Mouse (Mus musculus) kidney, adult 2 months (tissue): Measurements from ENCODE around the gene Tas2r138. TPM values are rescaled to one million over a fixed set of nuclear protein-coding genes. Genes with fewer than 3 reads are reported as not detected.
"Not testable (repeated sequence)": the region's sequence is repeated elsewhere in the genome, so short reads cannot be mapped to it uniquely, and the experiment has no call there.

ENCODE experiments used
- DNase-seq: peaks from one replicate; pipeline ENCODE4 v3.0.0; 2021
- H3K27ac ChIP-seq: fragments of 200-500 bp; 2 replicates; pipeline ENCODE4 v1.5.1; 2012; ENCODE audit warnings: low read depth, low read length, control low read depth, inconsistent platforms; ENCODE audit not compliant: insufficient read depth
- H3K27me3 ChIP-seq: fragments of 200-500 bp; replicated peaks from 2 replicates; pipeline ENCODE4 v1.6.1; 2012; ENCODE audit warnings: mild to moderate bottlenecking, moderate library complexity, low read length, inconsistent platforms; ENCODE audit not compliant: control insufficient read depth, insufficient read depth
- H3K36me3 ChIP-seq: fragments of 200-500 bp; 2 replicates; pipeline ENCODE4 v1.6.1; 2012; ENCODE audit warnings: mild to moderate bottlenecking, moderate library complexity, low read length, inconsistent platforms; ENCODE audit not compliant: control insufficient read depth, insufficient read depth
- H3K4me1 ChIP-seq: fragments of 200-500 bp; 2 replicates; pipeline ENCODE4 v1.6.1; 2011; ENCODE audit warnings: low read length; ENCODE audit not compliant: control insufficient read depth, insufficient read depth
- H3K4me3 ChIP-seq: fragments of 200-500 bp; 2 replicates; pipeline ENCODE4 v1.5.1; 2011; ENCODE audit warnings: mild to moderate bottlenecking, low read depth, low read length, control low read depth; ENCODE audit not compliant: insufficient read depth
- CTCF ChIP-seq: fragments of 200-500 bp; conservative IDR thresholded peaks from 2 replicates; pipeline ENCODE4 v1.5.1; 2011; ENCODE audit warnings: low read depth, mild to moderate bottlenecking, control low read depth, low read length, moderate library complexity, mixed read lengths; ENCODE audit not compliant: insufficient read depth, insufficient read length
- POLR2A ChIP-seq: fragments of 200-500 bp; IDR thresholded peaks from one replicate; pipeline ENCODE4 v1.6.1; 2011; ENCODE audit warnings: low read depth, low read length, control low read depth
- WGBS: fragments of 180-500 bp; shearing (Covaris S2); methylation state at CpG from one replicate; pipeline ENCODE4 v1.1.7; 2018; 5-methylcytosine and 5-hydroxymethylcytosine counted together
- polyA plus RNA-seq: library from polyadenylated mRNA; depleted of rRNA; stranded (reverse); fragments of >200 nt; gene quantifications from 2 replicates; pipeline ENCODE4 v1.2.3, GENCODE M21; 2012

The Tas2r138 gene
- polyA plus RNA-seq, 1 experiment: 0.08 TPM

GRCm38 (mm10) chr6:40634640-40635071 is 21.5 kb upstream of the Tas2r138 start:
- DNase-seq: peak; percentile 85
- Histone ChIP-seq H3K4me3 (peak overlapping the region; percentile 28; the same call in 1 of the 2 replicates), H3K27me3 (no peaks in the 10 kb centered on the region), H3K27ac (peak overlapping the region; percentile 99), H3K4me1 (peaks cover 3% of the 10 kb centered on the region; the same call in 1 of the 2 replicates), H3K36me3 (no peaks in the 10 kb centered on the region)
- WGBS: 43% methylated on average over 1 of the region's 1 CpGs
- TF ChIP-seq CTCF: no peak
- no peak for TF ChIP-seq POLR2A

DNA sequence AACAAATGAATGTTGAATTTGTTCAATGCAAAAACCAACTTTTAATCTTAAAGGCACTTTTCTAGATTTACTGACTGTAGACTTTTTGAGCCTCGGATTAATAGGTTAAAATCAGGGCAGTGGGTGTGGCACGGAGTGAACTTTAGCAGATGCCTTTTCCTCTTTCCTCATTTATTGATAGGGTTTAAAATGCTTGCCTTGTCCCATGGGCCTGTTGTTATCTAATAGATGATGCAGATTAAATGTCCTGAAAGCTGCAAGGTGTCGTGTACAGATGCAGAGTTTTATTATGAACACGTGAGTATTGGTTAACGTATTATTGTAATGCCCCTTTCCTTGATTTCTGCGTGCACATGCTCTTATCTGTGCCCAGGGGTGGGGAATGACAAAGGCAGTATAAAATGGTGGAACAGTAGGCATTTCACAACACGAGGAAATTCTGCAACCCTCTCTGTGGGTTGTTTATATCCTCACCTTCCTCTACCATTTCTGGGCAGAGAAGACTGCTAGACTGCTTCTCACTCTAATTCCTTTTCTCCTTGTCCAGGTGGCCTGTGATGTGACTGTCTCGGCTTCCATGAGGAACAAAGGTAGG is 15.4 kb upstream of the Tas2r138 start, which contains the start of gene Mgam:
Gene Mgam, plus strand, starts transcription at position 426 of the 595 bp plus-strand sequence.
- 80% methylated on average over 8 of the region's 8 CpGs for WGBS
- no peak for TF ChIP-seq CTCF
- TF ChIP-seq POLR2A: no peak

GRCm38 (mm10) chr6:40626111-40626510 is 13.0 kb upstream of the Tas2r138 start:
- Histone ChIP-seq H3K27ac (no peak overlapping the region), H3K36me3 (no peaks in the 10 kb centered on the region), H3K27me3 (no peaks in the 10 kb centered on the region), H3K4me1 (no peaks in the 10 kb centered on the region), H3K4me3 (no peak overlapping the region)
- no peak for TF ChIP-seq POLR2A
- TF ChIP-seq CTCF: no peak
- DNase-seq: no peak
- 31% methylated on average over 1 of the region's 1 CpGs for WGBS

More for the DNA sequence above, 15.4 kb upstream of the Tas2r138 start, which contains the start of gene Mgam:
- no peak within 1 kb of the TSS for H3K4me3 ChIP-seq
- H3K27ac ChIP-seq: no peak within 1 kb of the TSS
- no peaks in the 10 kb centered on the region for H3K36me3 ChIP-seq
- no peaks in the 10 kb centered on the region for H3K27me3 ChIP-seq
- no peak for DNase-seq
- H3K4me1 ChIP-seq: no peaks in the 10 kb centered on the region

- no peaks in the 10 kb centered on the region for H3K36me3 ChIP-seq
- no peak overlapping the region for H3K27ac ChIP-seq
- WGBS: 4% methylated on average over 2 of the region's 2 CpGs
- H3K4me3 ChIP-seq: no peak overlapping the region
- DNase-seq: peak; percentile 72
- no peak for TF ChIP-seq POLR2A
- peak; percentile 80 for TF ChIP-seq CTCF
- H3K4me1 ChIP-seq: no peaks in the 10 kb centered on the region
- H3K27me3 ChIP-seq: no peaks in the 10 kb centered on the region
Measured at GRCm38 (mm10) chr6:40617965-40618364, 4.9 kb upstream of the Tas2r138 start.

DNA sequence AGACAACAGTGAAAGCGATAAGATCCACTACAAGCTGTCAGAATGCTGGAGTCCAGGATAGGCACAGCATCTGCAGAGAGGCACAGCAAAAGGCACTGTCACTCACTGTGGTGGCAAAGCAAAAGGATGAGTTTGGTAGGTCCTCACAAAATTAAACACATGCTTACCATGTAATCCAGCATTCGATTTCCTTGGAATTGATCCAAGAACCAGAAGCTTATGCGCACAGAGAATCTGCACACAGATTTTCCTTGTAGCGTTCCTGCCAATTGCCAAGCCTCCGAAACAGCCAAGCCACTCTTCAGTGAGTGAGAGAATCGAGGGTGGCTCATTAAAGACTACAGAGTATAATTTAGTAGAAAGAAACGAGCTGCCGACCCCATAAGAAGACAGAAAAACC is 2.9 kb downstream of the Tas2r138 start:
- Histone ChIP-seq H3K4me3 (no peak overlapping the region), H3K27me3 (no peaks in the 10 kb centered on the region), H3K27ac (no peak overlapping the region), H3K36me3 (no peaks in the 10 kb centered on the region), H3K4me1 (no peaks in the 10 kb centered on the region)
- 77% methylated on average over 8 of the region's 8 CpGs for WGBS
- DNase-seq: no peak
- no peak for TF ChIP-seq POLR2A
- TF ChIP-seq CTCF: no peak

GRCm38 (mm10) chr6:40607431-40607830 is 5.7 kb downstream of the Tas2r138 start:
- H3K27ac ChIP-seq: no peak overlapping the region
- no peak for TF ChIP-seq CTCF
- TF ChIP-seq POLR2A: no peak
- H3K27me3 ChIP-seq: no peaks in the 10 kb centered on the region
- no peaks in the 10 kb centered on the region for H3K4me1 ChIP-seq
- H3K4me3 ChIP-seq: no peak overlapping the region
- DNase-seq: no peak
- no peaks in the 10 kb centered on the region for H3K36me3 ChIP-seq

- H3K27me3 ChIP-seq, DNase-seq, H3K27ac ChIP-seq, H3K36me3 ChIP-seq, H3K4me1 ChIP-seq, H3K4me3 ChIP-seq: not testable (repeated sequence)
- WGBS: 36% methylated on average over 4 of the region's 4 CpGs
Measured at GRCm38 (mm10) chr6:40598546-40598945, 14.6 kb downstream of the Tas2r138 start.
